Mouse (Mus musculus) lung, embryonic 14.5 days (tissue): Measurements from ENCODE around the gene Spert. TPM values are rescaled to one million over a fixed set of nuclear protein-coding genes. Genes with fewer than 3 reads are reported as not detected.

Experiments
- ATAC-seq: fragments of 200-750 bp; cut with Nextera tagmentation; 2 replicates; pipeline ENCODE4 v1.8.0; 2017; ENCODE audit warnings: mild to moderate bottlenecking, moderate TSS enrichment, moderate library complexity; ENCODE audit not compliant: insufficient read depth
- DNase-seq: peaks from one replicate; pipeline ENCODE4 v3.0.0-alpha.2; 2015
- H3K27ac ChIP-seq: fragments of 300-500 bp; sonication (generic); 2 replicates; pipeline ENCODE4 v1.5.1; 2014; ENCODE audit warnings: low read depth, mild to moderate bottlenecking, moderate library complexity
- H3K27me3 ChIP-seq: fragments of 300-500 bp; sonication (generic); 2 replicates; pipeline ENCODE4 v1.6.1; 2014; ENCODE audit warnings: low read length, control low read depth; ENCODE audit not compliant: insufficient read depth
- H3K36me3 ChIP-seq: fragments of 300-500 bp; sonication (generic); 2 replicates; pipeline ENCODE4 v1.6.1; 2014; ENCODE audit warnings: control low read depth; ENCODE audit not compliant: insufficient read depth
- H3K4me1 ChIP-seq: fragments of 300-500 bp; sonication (generic); 2 replicates; pipeline ENCODE4 v1.6.1; 2014; ENCODE audit warnings: antibody characterized with exemption, control low read depth; ENCODE audit not compliant: insufficient read depth
- H3K4me2 ChIP-seq: fragments of 300-500 bp; sonication (generic); 2 replicates; pipeline ENCODE4 v1.6.1; 2014; ENCODE audit warnings: mild to moderate bottlenecking
- H3K4me3 ChIP-seq: fragments of 300-500 bp; sonication (generic); 2 replicates; pipeline ENCODE4 v1.5.1; 2014; ENCODE audit warnings: low read depth, low read length
- H3K9ac ChIP-seq: fragments of 300-500 bp; sonication (generic); 2 replicates; pipeline ENCODE4 v1.6.1; 2014
- H3K9me3 ChIP-seq: fragments of 300-500 bp; sonication (generic); 2 replicates; pipeline ENCODE4 v1.6.1; 2016; ENCODE audit warnings: low read depth, low read length, control low read depth
- CTCF ChIP-seq: IDR thresholded peaks from 2 replicates; pipeline ENCODE4 v1.5.1; 2016; ENCODE audit warnings: antibody characterized with exemption, low read depth
- WGBS: fragments of 180-500 bp; shearing (Covaris S2); extraction: QIAGEN DNeasy Blood & Tissue Kit; methylation state at CpG from one replicate; pipeline ENCODE4 v1.1.7; 2014; 5-methylcytosine and 5-hydroxymethylcytosine counted together
- polyA plus RNA-seq: library from polyadenylated mRNA; unstranded; fragments of >200 nt; fragmentation: Nextera tagmentation; extraction: Ambion mirVana; gene quantifications from 2 replicates; pipeline ENCODE4 v1.2.1, GENCODE M21; 2014

Gene Spert
- not detected in 2 replicates for polyA plus RNA-seq

GRCm38 (mm10) chr14:75592978-75593377, at the start of gene Spert:
Gene Spert (minus strand): TSS chr14:75593116.
- H3K9ac ChIP-seq: no peak within 1 kb of the TSS
- DNase-seq (no peak), ATAC-seq (no peak)
- H3K4me3 ChIP-seq: no peak within 1 kb of the TSS
- H3K4me2 ChIP-seq: no peak within 1 kb of the TSS
- H3K4me1 ChIP-seq: no peaks in the 10 kb centered on the region
- no peaks in the 10 kb centered on the region for H3K9me3 ChIP-seq
- 50% methylated on average over 3 of the region's 3 CpGs for WGBS
- no peak within 1 kb of the TSS for H3K27ac ChIP-seq
- no peaks in the 10 kb centered on the region for H3K27me3 ChIP-seq
- H3K36me3 ChIP-seq: no peaks in the 10 kb centered on the region
- TF ChIP-seq CTCF: no peak

GRCm38 (mm10) chr14:75642080-75642479, 49.2 kb upstream of the Spert start, which contains the start of gene Erich6b:
Gene Erich6b (plus strand): TSS chr14:75642259.
- no peak within 1 kb of the TSS for H3K4me2 ChIP-seq
- TF ChIP-seq CTCF: no peak
- ATAC-seq (no peak), DNase-seq (no peak)
- H3K27me3 ChIP-seq: no peaks in the 10 kb centered on the region
- no peak within 1 kb of the TSS for H3K4me3 ChIP-seq
- no peak within 1 kb of the TSS for H3K27ac ChIP-seq
- no peak within 1 kb of the TSS for H3K9ac ChIP-seq
- WGBS: 66% methylated on average over 8 of the region's 8 CpGs
- H3K4me1 ChIP-seq: no peaks in the 10 kb centered on the region
- no peaks in the 10 kb centered on the region for H3K9me3 ChIP-seq
- no peaks in the 10 kb centered on the region for H3K36me3 ChIP-seq

DNA sequence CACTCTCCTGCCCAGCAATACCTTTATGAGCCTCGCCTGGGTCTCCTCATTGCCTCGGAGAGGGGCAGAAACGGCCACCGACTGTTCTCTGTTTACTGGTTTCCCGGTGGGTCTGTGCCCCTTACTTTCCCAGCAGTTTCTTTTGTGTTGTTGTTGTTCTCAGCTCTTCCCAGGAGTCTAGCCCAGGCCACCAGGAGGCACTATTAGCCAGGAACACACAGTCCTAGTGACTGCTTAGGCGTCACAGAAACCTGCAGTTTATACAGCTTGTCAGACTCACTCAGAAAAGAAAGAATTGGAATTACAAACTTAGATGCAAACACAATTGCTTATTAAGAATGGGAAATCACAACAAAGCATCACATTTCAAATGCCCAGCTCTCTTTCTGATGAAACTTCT, 48.5 kb upstream of the Spert start:
- Histone ChIP-seq H3K27ac (no peak overlapping the region), H3K4me3 (no peak overlapping the region), H3K4me1 (no peaks in the 10 kb centered on the region), H3K27me3 (no peaks in the 10 kb centered on the region), H3K9ac (no peak overlapping the region), H3K4me2 (no peak overlapping the region), H3K36me3 (no peaks in the 10 kb centered on the region), H3K9me3 (no peaks in the 10 kb centered on the region)
- ATAC-seq: no peak
- 69% methylated on average over 6 of the region's 6 CpGs for WGBS
- DNase-seq: peak; percentile 22
- TF ChIP-seq CTCF: peak; percentile 31

DNA sequence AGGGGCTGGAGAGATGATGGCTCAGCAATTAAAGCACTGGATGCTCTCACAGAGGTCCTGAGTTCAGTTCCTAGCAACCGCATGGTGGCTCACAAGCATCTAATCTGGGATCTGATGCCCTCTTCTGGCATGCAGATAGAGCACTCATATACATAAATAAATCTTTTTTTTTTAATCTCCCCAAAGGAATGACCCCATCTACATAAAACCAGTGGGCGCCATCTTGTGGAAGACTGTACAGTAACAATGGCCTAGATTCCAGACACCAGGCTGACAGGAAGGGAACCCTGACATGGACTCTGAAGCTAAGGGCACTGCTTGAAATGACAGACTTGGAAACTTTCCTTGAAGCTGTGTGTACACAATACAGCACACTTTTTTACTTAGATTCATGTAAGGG, 47.9 kb upstream of the Spert start:
- no peak overlapping the region for H3K4me2 ChIP-seq
- H3K9me3 ChIP-seq: no peaks in the 10 kb centered on the region
- no peak overlapping the region for H3K4me3 ChIP-seq
- ATAC-seq: no peak
- H3K27me3 ChIP-seq: no peaks in the 10 kb centered on the region
- TF ChIP-seq CTCF: peak; percentile 46; the same call in 1 of the 2 replicates
- peak; percentile 58 for DNase-seq
- WGBS: 79% methylated on average over 2 of the region's 2 CpGs
- H3K36me3 ChIP-seq: no peaks in the 10 kb centered on the region
- no peak overlapping the region for H3K27ac ChIP-seq
- H3K4me1 ChIP-seq: peaks cover 1% of the 10 kb centered on the region; the same call in 1 of the 2 replicates
- no peak overlapping the region for H3K9ac ChIP-seq

- H3K4me1 ChIP-seq: peaks cover 3% of the 10 kb centered on the region; the same call in 1 of the 2 replicates
- H3K9ac ChIP-seq: no peak overlapping the region
- no peak overlapping the region for H3K27ac ChIP-seq
- no peak overlapping the region for H3K4me2 ChIP-seq
- DNase-seq: no peak
- 63% methylated on average over 4 of the region's 4 CpGs for WGBS
- no peaks in the 10 kb centered on the region for H3K27me3 ChIP-seq
- H3K4me3 ChIP-seq: no peak overlapping the region
- no peaks in the 10 kb centered on the region for H3K36me3 ChIP-seq
- no peak for ATAC-seq
- TF ChIP-seq CTCF: no peak
- H3K9me3 ChIP-seq: no peaks in the 10 kb centered on the region
These were observed 44.7 kb upstream of the Spert start for GRCm38 (mm10) chr14:75637641-75638040.

- DNase-seq (no peak), ATAC-seq (no peak)
- Histone ChIP-seq H3K27me3 (no peaks in the 10 kb centered on the region), H3K9ac (no peak overlapping the region), H3K36me3 (no peaks in the 10 kb centered on the region), H3K4me3 (no peak overlapping the region), H3K4me1 (peaks cover 3% of the 10 kb centered on the region; the same call in 1 of the 2 replicates), H3K27ac (no peak overlapping the region), H3K4me2 (no peak overlapping the region), H3K9me3 (no peaks in the 10 kb centered on the region)
- no peak for TF ChIP-seq CTCF
- WGBS: 52% methylated on average over 7 of the region's 7 CpGs
These were observed 43.2 kb upstream of the Spert start for GRCm38 (mm10) chr14:75636107-75636506.

DNA sequence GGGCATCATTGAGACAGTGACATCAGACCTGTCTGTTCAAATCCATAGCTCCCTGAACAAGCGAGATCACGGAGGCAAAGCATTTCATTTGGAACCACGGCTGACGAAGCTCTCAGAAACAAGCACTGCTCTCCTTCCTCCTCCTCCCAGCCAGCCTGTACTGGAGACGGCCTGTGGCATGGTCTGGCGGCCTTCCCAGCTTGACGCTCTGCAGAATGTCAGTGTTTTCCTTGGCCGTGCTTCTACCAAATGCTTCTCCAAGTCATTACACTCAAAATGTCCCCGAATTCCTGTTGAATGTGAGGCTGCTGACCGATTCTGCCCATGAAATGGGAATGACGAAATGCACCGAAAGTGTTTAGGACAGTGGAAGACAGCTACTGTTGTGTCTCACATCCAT, 42.4 kb upstream of the Spert start:
- H3K4me3 ChIP-seq: no peak overlapping the region
- no peaks in the 10 kb centered on the region for H3K27me3 ChIP-seq
- peaks cover 3% of the 10 kb centered on the region; the same call in 1 of the 2 replicates for H3K4me1 ChIP-seq
- DNase-seq (peak; percentile 77), ATAC-seq (peak; percentile 78)
- H3K9me3 ChIP-seq: no peaks in the 10 kb centered on the region
- TF ChIP-seq CTCF: no peak
- no peak overlapping the region for H3K4me2 ChIP-seq
- H3K9ac ChIP-seq: no peak overlapping the region
- 51% methylated on average over 12 of the region's 12 CpGs for WGBS
- H3K36me3 ChIP-seq: no peaks in the 10 kb centered on the region
- H3K27ac ChIP-seq: no peak overlapping the region

DNA sequence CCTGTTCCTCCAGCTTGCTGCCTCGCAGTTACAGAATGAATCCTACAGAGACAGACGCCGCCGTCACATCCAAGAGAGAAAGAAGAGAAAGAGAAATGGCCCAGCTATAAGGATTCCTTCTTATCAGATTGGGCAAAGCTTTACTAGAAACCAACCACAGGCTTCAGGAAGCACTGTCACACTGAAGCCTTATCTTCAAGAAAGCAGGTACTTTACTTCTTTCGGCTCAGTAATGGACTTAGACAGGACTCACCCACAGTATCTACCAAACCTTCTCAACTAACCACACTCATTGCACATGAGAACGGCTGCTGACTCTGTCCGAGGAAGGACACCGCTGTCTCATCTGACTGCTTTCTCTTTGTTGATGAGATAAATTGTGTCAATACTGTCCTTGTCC, 36.0 kb upstream of the Spert start:
- no peak overlapping the region for H3K27ac ChIP-seq
- H3K27me3 ChIP-seq: no peaks in the 10 kb centered on the region
- no peaks in the 10 kb centered on the region for H3K4me1 ChIP-seq
- DNase-seq (no peak), ATAC-seq (no peak)
- 89% methylated on average over 8 of the region's 8 CpGs for WGBS
- no peaks in the 10 kb centered on the region for H3K36me3 ChIP-seq
- no peak for TF ChIP-seq CTCF
- no peaks in the 10 kb centered on the region for H3K9me3 ChIP-seq
- no peak overlapping the region for H3K9ac ChIP-seq
- no peak overlapping the region for H3K4me2 ChIP-seq
- H3K4me3 ChIP-seq: no peak overlapping the region
